Mouse (Mus musculus): ENCODE results near the gene Tfam.

Gene Tfam

GRCm38 (mm10) chr10:71238240-71238554 lies at the start of gene Tfam:
TSS of gene Tfam (minus strand) at chr10:71238280.
- no peak for DNase-seq (ENCODE audit: low spot score)

- peak; percentile 68 for DNase-seq (ENCODE audit: low spot score)
These were observed 47.1 kb upstream of the Tfam start, which contains the start of gene Ube2d1 for GRCm38 (mm10) chr10:71285126-71285580. TSS of gene Ube2d1 (minus strand) at chr10:71285262.

- DNase-seq (ENCODE audit: low spot score): no peak
These were observed 46.5 kb upstream of the Tfam start for GRCm38 (mm10) chr10:71284511-71285125.

GRCm38 (mm10) chr10:71284131-71284510 lies 46.0 kb upstream of the Tfam start:
- no peak for DNase-seq (ENCODE audit: low spot score)

GRCm38 (mm10) chr10:71273008-71273739 lies 35.1 kb upstream of the Tfam start:
- no peak for DNase-seq (ENCODE audit: low spot score)

- DNase-seq (ENCODE audit: low spot score): no peak
These were observed 29.9 kb upstream of the Tfam start for GRCm38 (mm10) chr10:71267973-71268372.

GRCm38 (mm10) chr10:71267511-71267910 lies 29.4 kb upstream of the Tfam start:
- no peak for DNase-seq (ENCODE audit: low spot score)

GRCm38 (mm10) chr10:71265067-71265466 lies 27.0 kb upstream of the Tfam start:
- no peak for DNase-seq (ENCODE audit: low spot score)

GRCm38 (mm10) chr10:71261637-71262036 lies 23.6 kb upstream of the Tfam start:
- DNase-seq (ENCODE audit: low spot score): no peak

- no peak for DNase-seq (ENCODE audit: low spot score)
These were observed 20.9 kb upstream of the Tfam start for GRCm38 (mm10) chr10:71258943-71259342.

GRCm38 (mm10) chr10:71258516-71258915 lies 20.4 kb upstream of the Tfam start:
- DNase-seq (ENCODE audit: low spot score): no peak

GRCm38 (mm10) chr10:71253147-71253546 lies 15.1 kb upstream of the Tfam start:
- no peak for DNase-seq (ENCODE audit: low spot score)

GRCm38 (mm10) chr10:71252421-71252820 lies 14.3 kb upstream of the Tfam start:
- no peak for DNase-seq (ENCODE audit: low spot score)

GRCm38 (mm10) chr10:71251846-71252245 lies 13.8 kb upstream of the Tfam start:
- no peak for DNase-seq (ENCODE audit: low spot score)

- no peak for DNase-seq (ENCODE audit: low spot score)
These were observed 13.2 kb upstream of the Tfam start for GRCm38 (mm10) chr10:71251256-71251655.

GRCm38 (mm10) chr10:71250472-71250871 lies 12.4 kb upstream of the Tfam start:
- DNase-seq (ENCODE audit: low spot score): no peak

GRCm38 (mm10) chr10:71249086-71249880 lies 11.2 kb upstream of the Tfam start:
- no peak for DNase-seq (ENCODE audit: low spot score)

GRCm38 (mm10) chr10:71246956-71247355 lies 8.9 kb upstream of the Tfam start:
- no peak for DNase-seq (ENCODE audit: low spot score)

GRCm38 (mm10) chr10:71239479-71240120 lies 1.5 kb upstream of the Tfam start:
- no peak for DNase-seq (ENCODE audit: low spot score)

GRCm38 (mm10) chr10:71237516-71238239 lies 402 bp downstream of the Tfam start:
- DNase-seq (ENCODE audit: low spot score): peak; percentile 79

- no peak for DNase-seq (ENCODE audit: low spot score)
These were observed 4.0 kb downstream of the Tfam start for GRCm38 (mm10) chr10:71234071-71234470.

- peak; percentile 78 for DNase-seq (ENCODE audit: low spot score)
These were observed 12.2 kb downstream of the Tfam start for GRCm38 (mm10) chr10:71225894-71226293.
